Mouse (Mus musculus) CH12.LX (cell line): ENCODE measurements around the gene Chchd2. TPM values are rescaled to one million over a fixed set of nuclear protein-coding genes. Genes with fewer than 3 reads are reported as not detected.
A peak's percentile ranks its signal among the peaks of the same experiment; 100 is the strongest.

Experiments
- DNase-seq: peaks from one replicate; pipeline ENCODE4 v3.0.0-alpha.2; 2013; ENCODE audit errors: extremely low read depth
- H3K27ac ChIP-seq: 2 replicates; pipeline ENCODE4 v1.5.1; 2012; ENCODE audit warnings: low read depth, mild to moderate bottlenecking, control low read depth, moderate library complexity; ENCODE audit not compliant: insufficient read depth
- H3K27me3 ChIP-seq: replicated peaks from 2 replicates; pipeline ENCODE3; 2012; ENCODE audit warnings: inconsistent platforms
- H3K36me3 ChIP-seq, 2 experiments: replicated peaks in 1 of 2; 2 replicates each; pipeline versions ENCODE3 to v1.6.1; 2012; ENCODE audit warnings: inconsistent platforms in 1 of 2, low read length in 1 of 2, mild to moderate bottlenecking in 1 of 2, mixed read lengths in 1 of 2, moderate library complexity in 1 of 2; ENCODE audit not compliant: control insufficient read depth in 1 of 2, insufficient read depth in 1 of 2
- H3K4me1 ChIP-seq, 2 experiments: 2 replicates each; pipeline ENCODE4 v1.6.1; 2012; ENCODE audit warnings: inconsistent platforms in 1 of 2, moderate library complexity in 1 of 2; ENCODE audit not compliant: insufficient read depth in 2 of 2, control insufficient read depth in 1 of 2
- H3K4me2 ChIP-seq: 2 replicates; pipeline ENCODE4 v1.6.1; 2012; ENCODE audit warnings: low read depth, mild to moderate bottlenecking, control low read depth; ENCODE audit not compliant: poor library complexity, insufficient read depth, severe bottlenecking
- H3K4me3 ChIP-seq, 3 experiments: fragments of 150-350 bp in 1 of 3; sonication (generic) in 1 of 3; replicated peaks in 1 of 3; 2 replicates each; pipeline versions ENCODE3 to v1.5.1; 2011 to 2012; ENCODE audit warnings: low read depth in 2 of 3, low read length in 2 of 3, mild to moderate bottlenecking in 2 of 3, moderate library complexity in 2 of 3, control low read depth in 1 of 3, improper control_type of control experiment in 1 of 3, inconsistent platforms in 1 of 3, mixed read lengths in 1 of 3; ENCODE audit not compliant: poor library complexity in 1 of 3
- H3K79me2 ChIP-seq: replicated peaks from 2 replicates; pipeline ENCODE4 v1.6.1; 2012; ENCODE audit warnings: mild to moderate bottlenecking, moderate library complexity; ENCODE audit not compliant: control insufficient read depth, poor library complexity, insufficient read depth, severe bottlenecking; ENCODE audit errors: extremely low read depth
- H3K9ac ChIP-seq: 2 replicates; pipeline ENCODE4 v1.6.1; 2012; ENCODE audit warnings: low read depth, mild to moderate bottlenecking, control low read depth, moderate library complexity; ENCODE audit not compliant: insufficient read depth
- H3K9me3 ChIP-seq: replicated peaks from 2 replicates; pipeline ENCODE3; 2012; ENCODE audit warnings: low read length, inconsistent platforms, mixed read lengths
- BHLHE40 ChIP-seq: IDR thresholded peaks from 2 replicates; pipeline ENCODE4 v1.6.1; 2011; ENCODE audit warnings: mild to moderate bottlenecking, low read depth, low read length, improper control_type of control experiment
- CHD2 ChIP-seq: IDR thresholded peaks from 2 replicates; pipeline ENCODE4 v1.6.1; 2011; ENCODE audit warnings: low read length, improper control_type of control experiment
- CTCF ChIP-seq, 2 experiments: IDR thresholded peaks in 1 of 2; conservative IDR thresholded peaks in 1 of 2; 2 replicates each; pipeline ENCODE4 v1.5.1; 2011 to 2012; ENCODE audit warnings: low read depth in 2 of 2, low read length in 2 of 2, improper control_type of control experiment in 1 of 2, inconsistent platforms in 1 of 2, mild to moderate bottlenecking in 1 of 2, moderate library complexity in 1 of 2
- ELF1 ChIP-seq: IDR thresholded peaks from 2 replicates; pipeline ENCODE4 v1.6.1; 2014; ENCODE audit warnings: low read depth, mild to moderate bottlenecking, inconsistent platforms, low read length, improper control_type of control experiment
- HCFC1 ChIP-seq: IDR thresholded peaks from 2 replicates; pipeline ENCODE4 v1.6.1; 2012; ENCODE audit warnings: low read depth, mild to moderate bottlenecking, inconsistent platforms, low read length, improper control_type of control experiment
- JUN ChIP-seq: IDR thresholded peaks from 2 replicates; pipeline ENCODE4 v1.6.1; 2011; ENCODE audit warnings: low read depth, mild to moderate bottlenecking, low read length, improper control_type of control experiment, moderate library complexity; ENCODE audit not compliant: insufficient read depth
- JUND ChIP-seq: conservative IDR thresholded peaks from 2 replicates; pipeline ENCODE4 v1.6.1; 2011; ENCODE audit warnings: low read depth, low read length, improper control_type of control experiment
- KAT2A ChIP-seq: IDR thresholded peaks from 2 replicates; pipeline ENCODE4 v1.6.1; 2012; ENCODE audit warnings: low read length, improper control_type of control experiment, inconsistent platforms; ENCODE audit not compliant: insufficient replicate concordance
- MAZ ChIP-seq: IDR thresholded peaks from 2 replicates; pipeline ENCODE4 v1.6.1; 2012; ENCODE audit warnings: low read depth, mild to moderate bottlenecking, inconsistent platforms, low read length, improper control_type of control experiment, moderate library complexity
- MEF2A ChIP-seq: IDR thresholded peaks from 2 replicates; pipeline ENCODE4 v1.6.1; 2014; ENCODE audit warnings: low read depth, mild to moderate bottlenecking, inconsistent platforms, low read length, improper control_type of control experiment, borderline replicate concordance
- NELFE ChIP-seq: IDR thresholded peaks from 2 replicates; pipeline ENCODE4 v1.6.1; 2011; ENCODE audit warnings: low read depth, low read length, improper control_type of control experiment
- NRF1 ChIP-seq: IDR thresholded peaks from 2 replicates; pipeline ENCODE4 v1.6.1; 2014; ENCODE audit warnings: low read depth, mild to moderate bottlenecking, inconsistent platforms, low read length, improper control_type of control experiment, moderate library complexity
- PAX5 ChIP-seq: IDR thresholded peaks from 2 replicates; pipeline ENCODE4 v1.6.1; 2012; ENCODE audit warnings: low read length, inconsistent platforms, mixed read lengths
- POLR2AphosphoS2 ChIP-seq: IDR thresholded peaks from 2 replicates; pipeline ENCODE4 v1.6.1; 2011; ENCODE audit warnings: low read depth, low read length, improper control_type of control experiment
- SIN3A ChIP-seq: IDR thresholded peaks from 2 replicates; pipeline ENCODE4 v1.6.1; 2012; ENCODE audit warnings: low read length, improper control_type of control experiment, inconsistent platforms
- SMC3 ChIP-seq: IDR thresholded peaks from 2 replicates; pipeline ENCODE4 v1.6.1; 2011; ENCODE audit warnings: low read depth, low read length, improper control_type of control experiment
- TCF12 ChIP-seq: IDR thresholded peaks from 2 replicates; pipeline ENCODE4 v1.6.1; 2014; ENCODE audit warnings: low read depth, mild to moderate bottlenecking, inconsistent platforms, low read length, improper control_type of control experiment
- USF2 ChIP-seq: conservative IDR thresholded peaks from 2 replicates; pipeline ENCODE4 v1.6.1; 2011; ENCODE audit warnings: low read depth, low read length, improper control_type of control experiment
- ZKSCAN1 ChIP-seq: IDR thresholded peaks from 2 replicates; pipeline ENCODE4 v1.6.1; 2012; ENCODE audit warnings: low read depth, inconsistent platforms, low read length, improper control_type of control experiment, borderline replicate concordance
- ZMIZ1 ChIP-seq: IDR thresholded peaks from 2 replicates; pipeline ENCODE4 v1.6.1; 2012; ENCODE audit warnings: low read depth, mild to moderate bottlenecking, inconsistent platforms, low read length, improper control_type of control experiment
- dilution Hi-C: fragments of 300-500 bp; cut with MboI; formaldehyde crosslinking; loops from 2 replicates; pipeline ENCODE4 v1.14.3; 2020; ENCODE audit warnings: low sequenced_read_pairs; ENCODE audit not compliant: extremely low pct_unique_long_range_greater_than_20kb, extremely low pct_ligation_motif_present
- in situ Hi-C: fragments of 300-500 bp; cut with MboI; formaldehyde crosslinking; loops from 3 replicates; pipeline ENCODE4 v1.14.3; 2019; ENCODE audit warnings: low sequenced_read_pairs, low pct_ligation_motif_present, low pct_unique_long_range_greater_than_20kb, mixed read lengths
- polyA plus RNA-seq: library from polyadenylated mRNA; unstranded; fragments of >175 nt; gene quantifications from 2 replicates; pipeline ENCODE4 v1.2.1, GENCODE M21; 2012; ENCODE audit warnings: low read depth; ENCODE audit not compliant: insufficient read length
- total RNA-seq, 2 experiments: library from RNA; depleted of rRNA; stranded (reverse); fragments of 300-350 nt in 1 of 2; fragments of >200 nt in 1 of 2; gene quantifications; 2 replicates each; pipeline ENCODE4 v1.2.3; 2012 to 2014

The Chchd2 gene
- total and polyA plus RNA-seq, 3 experiments, result 370 to 988 (median 552) TPM

- Histone ChIP-seq H3K27me3 (no peaks in the 10 kb centered on the region), H3K27ac (no peak overlapping the region), H3K79me2 (no peaks in the 10 kb centered on the region), H3K9ac (no peak overlapping the region), H3K9me3 (no peaks in the 10 kb centered on the region), H3K4me1 (no peaks in the 10 kb centered on the region), H3K4me3 (no peak overlapping the region), H3K36me3 (no peaks in the 10 kb centered on the region), H3K4me2 (no peak overlapping the region)
- no peak for TF ChIP-seq CHD2
- no peak for TF ChIP-seq CTCF (conservative IDR thresholded peaks at IDR 0.05 in 1 of 2, IDR thresholded peaks at IDR 0.05 in 1 of 2; ENCODE audit: low read depth in 2 of 2, low read length in 2 of 2)
- TF ChIP-seq USF2, result no peak
- TF ChIP-seq NRF1, result no peak
- no peak for TF ChIP-seq JUN
- no peak for TF ChIP-seq SMC3
- TF ChIP-seq NELFE, result no peak
- TF ChIP-seq MAZ, result no peak
- TF ChIP-seq KAT2A, result no peak
- TF ChIP-seq BHLHE40, result no peak
- TF ChIP-seq JUND, result no peak
- no peak for TF ChIP-seq PAX5
- TF ChIP-seq ZKSCAN1, result no peak
- no peak for DNase-seq
- in situ Hi-C loops (no loop called here), dilution Hi-C loops (no loop called here)
Measured at GRCm38 (mm10) chr5:129924820-129925452, 37.7 kb upstream of the Chchd2 start.

DNA sequence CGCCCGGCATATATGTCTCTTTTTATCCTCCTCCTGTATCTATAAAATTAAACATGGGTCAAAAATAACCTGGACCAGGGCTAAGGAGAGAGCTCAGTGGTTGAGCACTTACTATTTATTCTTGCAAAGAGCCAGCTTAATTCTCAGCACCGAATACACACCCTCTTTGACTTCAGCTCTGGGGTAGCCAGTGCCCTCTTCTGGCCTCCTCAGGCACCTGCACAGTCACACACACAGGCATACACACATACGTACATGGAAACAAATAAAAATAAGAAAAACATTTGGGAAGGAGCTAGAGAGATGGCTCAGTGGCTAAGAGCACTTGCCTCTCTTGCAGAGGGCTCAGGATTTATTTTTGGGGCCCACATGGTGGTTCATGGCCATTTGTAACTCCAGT is 34.7 kb upstream of the Chchd2 start:
- H3K4me2 ChIP-seq, result no peak overlapping the region
- no peaks in the 10 kb centered on the region for H3K27me3 ChIP-seq
- peaks cover 0 to 2% of the 10 kb centered on the region in 2 experiments; a peak in 1 of 4 replicates for H3K4me1 ChIP-seq
- no peak for DNase-seq
- no peaks in the 10 kb centered on the region for H3K79me2 ChIP-seq
- no peaks in the 10 kb centered on the region for H3K36me3 ChIP-seq
- H3K27ac ChIP-seq, result no peak overlapping the region
- in situ Hi-C loops (no loop called here), dilution Hi-C loops (no loop called here)
- H3K9me3 ChIP-seq, result no peaks in the 10 kb centered on the region
- no peak overlapping the region for H3K4me3 ChIP-seq
- no peak overlapping the region for H3K9ac ChIP-seq
- TF ChIP-seq POLR2AphosphoS2, result no peak
- peak in 1 of 2 experiments; percentile 10; a peak in 1 of 4 replicates for TF ChIP-seq CTCF (conservative IDR thresholded peaks at IDR 0.05 in 1 of 2, IDR thresholded peaks at IDR 0.05 in 1 of 2; ENCODE audit: low read depth in 2 of 2, low read length in 2 of 2)

- TF ChIP-seq CHD2 (no peak), HCFC1 (no peak), MEF2A (no peak), SIN3A (no peak), POLR2AphosphoS2 (no peak), ELF1 (no peak), TCF12 (no peak), ZMIZ1 (no peak)
- Histone ChIP-seq H3K27me3 (no peaks in the 10 kb centered on the region), H3K4me3 (no peak overlapping the region), H3K4me1 (peaks cover 0 to 2% of the 10 kb centered on the region in 2 experiments; a peak in 1 of 4 replicates), H3K9me3 (no peaks in the 10 kb centered on the region), H3K36me3 (no peaks in the 10 kb centered on the region), H3K79me2 (no peaks in the 10 kb centered on the region), H3K9ac (no peak overlapping the region), H3K4me2 (no peak overlapping the region), H3K27ac (no peak overlapping the region)
- dilution Hi-C loops, result no loop called here
- in situ Hi-C loops, result no loop called here
- DNase-seq, result no peak
Measured at GRCm38 (mm10) chr5:129919320-129919719, 32.0 kb upstream of the Chchd2 start.
